Mouse (Mus musculus) limb, embryonic 11.5 days (tissue): ENCODE data around the gene Fxyd5. TPM values are rescaled to one million over a fixed set of nuclear protein-coding genes. Genes with fewer than 3 reads are reported as not detected.

Experiments used
- ATAC-seq: fragments of 200-750 bp; cut with Nextera tagmentation; 2 replicates; pipeline ENCODE4 v1.8.0; 2017; ENCODE audit warnings: low read depth; ENCODE audit not compliant: insufficient number of reproducible peaks, low FRiP score, low TSS enrichment
- DNase-seq: peaks from one replicate; pipeline ENCODE4 v3.0.0-alpha.2; 2015; ENCODE audit warnings: low spot score
- H3K27ac ChIP-seq: fragments of 300-500 bp; sonication (generic); replicated peaks from 2 replicates; pipeline ENCODE4 v1.5.1; 2014; ENCODE audit warnings: low read depth, mild to moderate bottlenecking, low read length
- H3K27me3 ChIP-seq: fragments of 300-500 bp; sonication (generic); 2 replicates; pipeline ENCODE4 v1.6.1; 2014; ENCODE audit warnings: mild to moderate bottlenecking, low read length, mixed read lengths; ENCODE audit not compliant: control insufficient read depth, insufficient read depth
- H3K36me3 ChIP-seq: fragments of 300-500 bp; sonication (generic); 2 replicates; pipeline ENCODE4 v1.6.1; 2014; ENCODE audit warnings: mild to moderate bottlenecking, low read length, moderate library complexity, mixed read lengths; ENCODE audit not compliant: control insufficient read depth, insufficient read depth
- H3K4me1 ChIP-seq: fragments of 300-500 bp; sonication (generic); 2 replicates; pipeline ENCODE4 v1.6.1; 2014; ENCODE audit warnings: low read length, mixed read lengths; ENCODE audit not compliant: control insufficient read depth, insufficient read depth
- H3K4me2 ChIP-seq: fragments of 300-500 bp; sonication (generic); 2 replicates; pipeline ENCODE4 v1.6.1; 2014; ENCODE audit warnings: low read depth, mild to moderate bottlenecking, moderate library complexity; ENCODE audit not compliant: severe bottlenecking
- H3K4me3 ChIP-seq: fragments of 300-500 bp; sonication (generic); 2 replicates; pipeline ENCODE4 v1.5.1; 2014; ENCODE audit warnings: low read depth, low read length
- H3K9ac ChIP-seq: fragments of 300-500 bp; sonication (generic); 2 replicates; pipeline ENCODE4 v1.6.1; 2014; ENCODE audit warnings: mild to moderate bottlenecking, low read length
- H3K9me3 ChIP-seq: fragments of 300-500 bp; sonication (generic); 2 replicates; pipeline ENCODE4 v1.6.1; 2016; ENCODE audit warnings: low read length; ENCODE audit not compliant: control insufficient read depth
- WGBS: fragments of 180-500 bp; shearing (Covaris S2); extraction: QIAGEN DNeasy Blood & Tissue Kit; methylation state at CpG from one replicate; pipeline ENCODE4 v1.1.7; 2014; 5-methylcytosine and 5-hydroxymethylcytosine counted together
- polyA plus RNA-seq: library from polyadenylated mRNA; unstranded; fragments of >200 nt; fragmentation: Nextera tagmentation; extraction: Ambion mirVana; gene quantifications from 2 replicates; pipeline ENCODE4 v1.2.1, GENCODE M21; 2014

The Fxyd5 gene
- polyA plus RNA-seq, 1 experiment from 2014 or later = 10.8 TPM

DNA sequence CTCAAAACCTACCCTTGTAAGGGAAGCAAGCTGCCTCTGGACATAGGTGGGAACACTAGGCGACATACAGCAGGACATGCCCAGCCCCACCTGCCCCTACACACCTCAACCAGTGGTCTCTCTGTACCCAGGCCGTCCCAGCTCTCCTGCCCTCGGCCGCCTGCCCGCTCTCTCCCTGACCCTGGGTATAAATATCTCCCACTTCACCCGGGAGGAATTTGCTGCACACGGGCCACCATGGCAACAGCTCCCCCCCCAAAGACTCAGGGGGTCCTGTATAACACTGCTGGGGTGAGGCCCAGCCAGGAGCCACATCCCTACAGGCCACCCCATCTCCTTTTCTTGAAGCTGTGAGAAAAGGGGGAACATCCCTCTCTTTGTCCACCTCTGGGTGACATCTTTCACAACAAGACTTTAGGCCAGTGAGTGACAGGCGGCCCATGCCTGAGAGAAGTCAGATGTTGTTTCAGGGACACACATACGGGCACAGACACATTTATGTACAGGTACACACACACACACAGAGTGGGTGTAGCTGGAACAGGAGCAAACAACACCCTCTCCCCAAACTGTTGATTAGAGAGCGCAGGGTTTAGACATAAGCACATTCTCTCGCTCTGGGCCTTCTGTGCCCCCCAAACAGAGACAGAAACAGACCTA, 12.5 kb upstream of the Fxyd5 start:
- no peaks in the 10 kb centered on the region for H3K36me3 ChIP-seq
- WGBS = 61% methylated on average over 11 of the region's 11 CpGs
- H3K4me1 ChIP-seq = peaks cover 27% of the 10 kb centered on the region
- H3K9ac ChIP-seq = no peak overlapping the region
- ATAC-seq = no peak
- H3K27me3 ChIP-seq = peaks cover 45% of the 10 kb centered on the region
- no peaks in the 10 kb centered on the region for H3K9me3 ChIP-seq
- H3K27ac ChIP-seq = no peak overlapping the region
- peak overlapping the region; percentile 39; the same call in 1 of the 2 replicates for H3K4me2 ChIP-seq
- no peak overlapping the region for H3K4me3 ChIP-seq
- DNase-seq = no peak

- WGBS = 40% methylated on average over 10 of the region's 10 CpGs
Observed at GRCm38 (mm10) chr7:31053882-31054447, 11.7 kb upstream of the Fxyd5 start.

DNA sequence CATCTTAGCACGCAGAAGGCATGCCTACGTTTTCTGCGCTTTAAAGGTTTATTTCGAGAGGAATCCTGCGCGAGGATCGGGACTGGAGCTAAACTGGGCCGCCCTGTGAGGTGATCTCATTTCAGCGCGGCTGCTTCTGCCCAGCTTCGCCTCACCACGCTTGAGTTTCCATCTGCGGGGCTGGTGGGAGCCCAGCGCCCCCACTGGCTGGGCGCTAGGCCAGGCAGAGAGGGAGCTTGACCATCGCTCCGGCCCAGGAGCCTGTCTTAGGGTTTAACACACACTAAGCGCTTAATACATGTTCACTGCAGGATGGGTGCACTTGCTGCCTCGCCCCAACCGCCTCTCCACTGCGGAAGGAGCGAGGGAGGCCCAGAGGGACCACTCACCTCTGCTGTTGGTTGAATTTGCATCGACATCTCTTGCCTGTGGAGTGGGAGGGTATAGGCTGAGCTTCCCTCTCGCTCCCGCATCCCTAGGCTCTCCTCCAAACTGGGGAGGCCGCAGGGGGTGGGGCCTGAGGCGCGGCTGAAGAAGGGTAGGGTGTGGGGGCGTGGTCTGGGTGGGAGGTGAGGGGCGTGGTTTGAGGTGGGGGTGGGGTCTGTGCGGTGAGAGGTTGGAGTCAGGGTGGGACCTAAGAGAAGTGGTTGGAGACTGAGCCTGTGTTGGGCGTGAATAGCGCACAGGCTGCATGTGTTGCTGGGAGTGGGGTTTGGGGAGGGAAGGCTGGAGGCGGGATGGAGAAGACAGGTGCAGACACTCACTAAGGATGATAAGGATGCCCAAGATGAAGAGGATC, 10.6 kb upstream of the Fxyd5 start:
- Histone ChIP-seq H3K4me3 (peak overlapping the region; percentile 16; the same call in 1 of the 2 replicates), H3K4me2 (peak overlapping the region; percentile 31), H3K27me3 (peaks cover 57% of the 10 kb centered on the region), H3K36me3 (no peaks in the 10 kb centered on the region), H3K27ac (no peak overlapping the region), H3K4me1 (peaks cover 27% of the 10 kb centered on the region), H3K9ac (no peak overlapping the region), H3K9me3 (no peaks in the 10 kb centered on the region)
- ATAC-seq (peak; percentile 35), DNase-seq (no peak)
- WGBS = under 1% methylated on average over 34 of the region's 34 CpGs

More at GRCm38 (mm10) chr7:31053882-31054447, 11.7 kb upstream of the Fxyd5 start:
- H3K4me1 ChIP-seq = peaks cover 27% of the 10 kb centered on the region
- no peaks in the 10 kb centered on the region for H3K9me3 ChIP-seq
- ATAC-seq = no peak
- H3K4me2 ChIP-seq = no peak overlapping the region
- no peak for DNase-seq
- no peaks in the 10 kb centered on the region for H3K36me3 ChIP-seq
- peaks cover 50% of the 10 kb centered on the region for H3K27me3 ChIP-seq
- H3K4me3 ChIP-seq = no peak overlapping the region
- H3K27ac ChIP-seq = no peak overlapping the region
- no peak overlapping the region for H3K9ac ChIP-seq

- Histone ChIP-seq H3K36me3 (no peaks in the 10 kb centered on the region), H3K27ac (no peak overlapping the region), H3K27me3 (peaks cover 57% of the 10 kb centered on the region), H3K4me1 (peaks cover 27% of the 10 kb centered on the region), H3K9ac (no peak overlapping the region), H3K9me3 (no peaks in the 10 kb centered on the region), H3K4me2 (peak overlapping the region; percentile 31), H3K4me3 (peak overlapping the region; percentile 14; the same call in 1 of the 2 replicates)
- WGBS = 2% methylated on average over 22 of the region's 22 CpGs
- ATAC-seq (no peak), DNase-seq (no peak)
Observed at GRCm38 (mm10) chr7:31052251-31052635, 10.0 kb upstream of the Fxyd5 start.

- peak within 1 kb of the TSS; percentile 31 for H3K4me2 ChIP-seq
- H3K9me3 ChIP-seq = no peaks in the 10 kb centered on the region
- under 1% methylated on average over 27 of the region's 28 CpGs for WGBS
- H3K4me1 ChIP-seq = peaks cover 27% of the 10 kb centered on the region
- ATAC-seq = no peak
- H3K27ac ChIP-seq = no peak within 1 kb of the TSS
- no peaks in the 10 kb centered on the region for H3K36me3 ChIP-seq
- peaks cover 57% of the 10 kb centered on the region for H3K27me3 ChIP-seq
- no peak within 1 kb of the TSS for H3K9ac ChIP-seq
- DNase-seq = no peak
- H3K4me3 ChIP-seq = peak within 1 kb of the TSS; percentile 14; the same call in 1 of the 2 replicates
Observed at GRCm38 (mm10) chr7:31051321-31052021, 9.2 kb upstream of the Fxyd5 start, which contains the start of gene Fxyd7. Gene Fxyd7, minus strand, starts transcription at chr7:31051467.

- Histone ChIP-seq H3K9me3 (no peaks in the 10 kb centered on the region), H3K27me3 (peaks cover 57% of the 10 kb centered on the region), H3K9ac (no peak overlapping the region), H3K4me1 (peaks cover 27% of the 10 kb centered on the region), H3K27ac (no peak overlapping the region), H3K4me2 (peak overlapping the region; percentile 22), H3K4me3 (peak overlapping the region; percentile 10; the same call in 1 of the 2 replicates), H3K36me3 (no peaks in the 10 kb centered on the region)
- DNase-seq = no peak
- ATAC-seq = no peak
- 3% methylated on average over 9 of the region's 9 CpGs for WGBS
Observed at GRCm38 (mm10) chr7:31050921-31051320, 8.6 kb upstream of the Fxyd5 start.

DNA sequence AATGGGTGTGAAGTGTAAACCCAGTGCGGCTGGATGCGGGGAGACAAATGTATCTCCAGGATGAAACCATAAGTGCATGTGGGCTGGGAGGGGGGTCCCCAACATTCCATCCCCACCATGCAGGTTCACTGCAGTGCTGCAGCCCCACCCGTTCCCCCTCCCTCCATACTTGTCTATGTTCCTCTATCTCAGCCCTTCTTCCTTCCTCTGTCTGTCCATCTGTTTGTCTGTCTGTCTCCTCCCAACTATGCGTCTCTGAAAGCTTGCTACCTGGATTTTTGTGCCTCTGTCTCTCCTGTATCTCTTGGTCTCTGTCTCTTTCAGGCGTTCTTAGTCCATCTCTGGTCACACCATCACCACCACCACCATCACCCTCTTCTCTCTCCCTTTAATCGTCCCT, 8.2 kb upstream of the Fxyd5 start:
- peaks cover 57% of the 10 kb centered on the region for H3K27me3 ChIP-seq
- no peak overlapping the region for H3K9ac ChIP-seq
- H3K4me1 ChIP-seq = peaks cover 26% of the 10 kb centered on the region
- no peak for DNase-seq
- ATAC-seq = no peak
- no peak overlapping the region; the same call in 1 of the 2 replicates for H3K4me2 ChIP-seq
- H3K4me3 ChIP-seq = no peak overlapping the region; the same call in 1 of the 2 replicates
- WGBS = 2% methylated on average over 6 of the region's 6 CpGs
- H3K36me3 ChIP-seq = no peaks in the 10 kb centered on the region
- H3K27ac ChIP-seq = no peak overlapping the region
- no peaks in the 10 kb centered on the region for H3K9me3 ChIP-seq

- no peak overlapping the region for H3K9ac ChIP-seq
- 3% methylated on average over 11 of the region's 15 CpGs for WGBS
- H3K4me2 ChIP-seq = peak overlapping the region; percentile 27
- H3K36me3 ChIP-seq = no peaks in the 10 kb centered on the region
- peaks cover 20% of the 10 kb centered on the region for H3K4me1 ChIP-seq
- H3K27me3 ChIP-seq = peaks cover 58% of the 10 kb centered on the region
- peak; percentile 5; the same call in 1 of the 2 replicates for ATAC-seq
- no peak for DNase-seq
- no peak overlapping the region for H3K27ac ChIP-seq
- H3K9me3 ChIP-seq = no peaks in the 10 kb centered on the region
- peak overlapping the region; percentile 0; the same call in 1 of the 2 replicates for H3K4me3 ChIP-seq
Observed at GRCm38 (mm10) chr7:31049846-31050281, 7.6 kb upstream of the Fxyd5 start.
